Mouse (Mus musculus) olfactory bulb, adult 2 months (tissue): ENCODE measurements around the gene Wnk2. TPM values are rescaled to one million over a fixed set of nuclear protein-coding genes. Genes with fewer than 3 reads are reported as not detected.
"Not testable (repeated sequence)": the region's sequence is repeated elsewhere in the genome, so short reads cannot be mapped to it uniquely, and the experiment has no call there.

Source experiments
- H3K27ac ChIP-seq: fragments of 200-500 bp; 2 replicates; pipeline ENCODE4 v1.5.1; 2012; ENCODE audit warnings: low read depth, low read length; ENCODE audit not compliant: insufficient read depth
- H3K4me1 ChIP-seq: fragments of 200-500 bp; 2 replicates; pipeline ENCODE4 v1.6.1; 2012; ENCODE audit warnings: low read length; ENCODE audit not compliant: control insufficient read depth, insufficient read depth
- H3K4me3 ChIP-seq: fragments of 200-500 bp; 2 replicates; pipeline ENCODE4 v1.5.1; 2012; ENCODE audit warnings: mild to moderate bottlenecking, low read depth, low read length, moderate library complexity; ENCODE audit not compliant: insufficient read depth
- CTCF ChIP-seq: fragments of 200-500 bp; IDR thresholded peaks from 2 replicates; pipeline ENCODE4 v1.5.1; 2012; ENCODE audit warnings: low read depth, mild to moderate bottlenecking, low read length, moderate library complexity; ENCODE audit not compliant: insufficient read depth
- POLR2A ChIP-seq: fragments of 200-500 bp; IDR thresholded peaks from 2 replicates; pipeline ENCODE4 v1.6.1; 2012; ENCODE audit warnings: mild to moderate bottlenecking, low read depth, low read length, moderate library complexity; ENCODE audit not compliant: insufficient read depth
- WGBS: fragments of 180-500 bp; shearing (Covaris S2); methylation state at CpG from one replicate; pipeline ENCODE4 v1.1.7; 2018; 5-methylcytosine and 5-hydroxymethylcytosine counted together
- polyA plus RNA-seq: library from polyadenylated mRNA; stranded (reverse); fragments of >200 nt; gene quantifications from 2 replicates; pipeline ENCODE4 v1.2.4, GENCODE M21; 2012; ENCODE audit warnings: low replicate concordance; ENCODE audit not compliant: missing spikeins, insufficient read depth, insufficient read length

Gene Wnk2
- polyA plus RNA-seq, 1 experiment = not detected

- TF ChIP-seq CTCF (no peak), POLR2A (no peak)
- H3K27ac ChIP-seq = no peak overlapping the region
- H3K4me3 ChIP-seq = no peak overlapping the region
- 89% methylated on average over 4 of the region's 4 CpGs for WGBS
- no peaks in the 10 kb centered on the region for H3K4me1 ChIP-seq
Measured at GRCm38 (mm10) chr13:49056304-49056703, 91.5 kb downstream of the Wnk2 start.

GRCm38 (mm10) chr13:49054753-49055152 lies 93.1 kb downstream of the Wnk2 start:
- not testable (repeated sequence) for H3K4me3 ChIP-seq, H3K27ac ChIP-seq

DNA sequence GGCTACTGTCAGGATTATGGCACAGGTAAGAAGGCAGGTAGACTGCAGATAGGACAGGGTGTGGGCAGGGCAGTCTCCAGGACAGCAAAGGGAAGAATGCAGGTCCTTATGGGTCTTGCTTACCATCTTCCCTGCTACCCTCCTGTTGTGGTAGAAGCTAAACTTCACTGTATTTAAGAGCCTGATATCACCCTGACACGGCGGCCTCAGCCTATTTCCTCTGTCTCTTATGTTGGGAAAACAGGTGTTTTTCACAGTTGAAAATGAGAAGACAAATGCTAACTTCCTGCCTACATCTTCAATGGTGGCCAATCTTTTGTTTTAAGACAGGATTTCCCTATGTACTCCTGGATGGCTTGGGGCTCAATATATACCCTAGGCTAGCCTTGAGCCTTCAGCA lies 94.5 kb downstream of the Wnk2 start:
- H3K4me3 ChIP-seq = no peak overlapping the region
- no peaks in the 10 kb centered on the region for H3K4me1 ChIP-seq
- H3K27ac ChIP-seq = no peak overlapping the region
- TF ChIP-seq CTCF = no peak
- 74% methylated on average over 2 of the region's 2 CpGs for WGBS

More at GRCm38 (mm10) chr13:49054753-49055152, 93.1 kb downstream of the Wnk2 start:
- H3K4me1 ChIP-seq = not testable (repeated sequence)

- WGBS = 44% methylated on average over 9 of the region's 9 CpGs
- H3K4me3 ChIP-seq = no peak overlapping the region
- no peaks in the 10 kb centered on the region for H3K4me1 ChIP-seq
- no peak overlapping the region for H3K27ac ChIP-seq
- no peak for TF ChIP-seq POLR2A
- peak; percentile 60; the same call in 1 of the 2 replicates for TF ChIP-seq CTCF
Measured at GRCm38 (mm10) chr13:49052512-49052911, 95.3 kb downstream of the Wnk2 start.

DNA sequence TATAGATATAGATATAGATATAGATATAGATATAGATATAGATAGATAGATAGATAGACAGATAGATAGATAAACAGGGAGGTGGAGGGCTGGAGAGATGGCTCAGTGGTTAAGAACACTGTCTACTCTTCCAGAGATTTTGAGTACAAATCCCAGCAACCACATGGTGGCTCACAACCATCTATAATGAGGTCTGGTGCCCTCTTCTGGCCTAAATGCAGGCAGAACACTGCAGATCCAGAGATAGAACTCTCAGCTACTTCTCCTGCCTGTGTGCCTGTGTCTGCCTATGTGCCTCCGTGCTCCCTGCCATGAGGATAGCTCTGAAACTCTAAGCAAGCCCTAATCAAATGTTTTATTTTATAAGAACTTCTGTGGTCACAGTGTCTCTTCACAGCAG lies 100.4 kb downstream of the Wnk2 start:
- no peaks in the 10 kb centered on the region; the same call in 1 of the 2 replicates for H3K4me1 ChIP-seq
- TF ChIP-seq CTCF (no peak), POLR2A (no peak)
- no peak overlapping the region for H3K27ac ChIP-seq
- no peak overlapping the region for H3K4me3 ChIP-seq
- 88% methylated on average over 1 of the region's 1 CpGs for WGBS

DNA sequence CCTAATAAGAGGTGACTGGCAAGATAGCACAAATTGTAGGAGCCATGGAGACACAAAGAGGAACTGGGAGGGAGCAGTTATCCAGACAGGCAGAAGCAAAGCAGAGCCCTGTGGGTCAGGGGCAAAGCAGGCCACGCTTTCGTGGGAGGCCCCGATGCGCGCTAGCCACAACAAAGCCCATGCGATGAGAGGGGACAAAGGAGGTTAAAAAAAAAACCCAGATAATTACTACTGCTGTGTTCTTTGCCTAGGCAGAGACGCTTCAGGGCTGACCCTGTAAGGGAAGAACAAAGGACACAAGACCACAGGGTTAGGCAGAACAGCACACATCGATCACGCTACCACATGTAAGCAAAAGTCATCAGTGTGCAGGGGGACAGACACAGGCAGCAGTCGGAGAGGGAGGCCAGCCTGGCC lies 103.7 kb downstream of the Wnk2 start:
- H3K27ac ChIP-seq = no peak overlapping the region

DNA sequence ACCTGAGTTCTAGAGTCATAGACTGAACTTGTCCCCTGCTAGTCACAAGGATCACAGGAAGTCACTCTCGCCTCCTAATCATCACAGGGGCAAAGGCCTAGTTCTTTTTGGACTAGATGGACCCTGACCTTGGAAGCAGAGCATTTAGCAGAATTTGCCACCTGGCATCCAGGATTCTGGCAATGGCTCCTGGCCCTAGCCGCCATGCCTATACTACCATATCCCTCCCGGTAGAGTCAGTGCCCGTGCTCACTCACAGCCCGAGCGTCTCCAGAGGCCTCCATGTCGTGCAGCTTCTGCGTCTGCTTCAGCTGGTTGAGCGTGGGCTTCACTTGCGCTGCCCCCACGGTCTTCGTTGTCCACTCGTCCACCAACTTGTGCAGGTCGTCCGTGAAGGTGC lies 105.4 kb downstream of the Wnk2 start:
- WGBS = 95% methylated on average over 15 of the region's 15 CpGs
- TF ChIP-seq POLR2A = no peak
- no peak for TF ChIP-seq CTCF
- Histone ChIP-seq H3K4me1 (peaks cover 2% of the 10 kb centered on the region), H3K4me3 (no peak overlapping the region), H3K27ac (no peak overlapping the region)

More for the DNA sequence above, 103.7 kb downstream of the Wnk2 start:
- H3K4me1 ChIP-seq = no peaks in the 10 kb centered on the region; the same call in 1 of the 2 replicates
- H3K4me3 ChIP-seq = no peak overlapping the region
- 59% methylated on average over 10 of the region's 10 CpGs for WGBS
- TF ChIP-seq POLR2A (no peak), CTCF (no peak)

- no peak for TF ChIP-seq POLR2A
- no peak for TF ChIP-seq CTCF
- Histone ChIP-seq H3K27ac (no peak overlapping the region), H3K4me1 (peaks cover 8% of the 10 kb centered on the region), H3K4me3 (no peak overlapping the region)
- WGBS = 61% methylated on average over 7 of the region's 7 CpGs
Measured at GRCm38 (mm10) chr13:49036928-49037574, 110.8 kb downstream of the Wnk2 start.

GRCm38 (mm10) chr13:49036436-49036835 lies 111.4 kb downstream of the Wnk2 start:
- no peak overlapping the region for H3K4me3 ChIP-seq
- peaks cover 8% of the 10 kb centered on the region for H3K4me1 ChIP-seq
- WGBS = 93% methylated on average over 4 of the region's 4 CpGs
- TF ChIP-seq CTCF (no peak), POLR2A (no peak)
- H3K27ac ChIP-seq = no peak overlapping the region

GRCm38 (mm10) chr13:49031029-49031428 lies 116.8 kb downstream of the Wnk2 start:
- no peak overlapping the region for H3K4me3 ChIP-seq
- WGBS = 76% methylated on average over 2 of the region's 2 CpGs
- TF ChIP-seq CTCF (no peak), POLR2A (no peak)
- no peak overlapping the region for H3K27ac ChIP-seq
- H3K4me1 ChIP-seq = peaks cover 10% of the 10 kb centered on the region
